Mouse (Mus musculus) cerebellum, postnatal 25 days (tissue): ENCODE measurements at regions not wholly inside any gene's neighbourhood (a gene's known extent, or its start where the extent isn't known, plus 50 kb on each side); places are given as distances from the start of the nearest gene placed in this dataset.
A peak's percentile ranks its signal among the peaks of the same experiment; 100 is the strongest.
"Not testable (repeated sequence)": the region's sequence is repeated elsewhere in the genome, so short reads cannot be mapped to it uniquely, and the experiment has no call there.

Experiments used
- DNase-seq, 2 experiments: peaks; one replicate each; pipeline ENCODE4 v3.0.0; 2021; ENCODE audit warnings: mixed read lengths in 2 of 2

- no peak for DNase-seq
Observed at GRCm38 (mm10) chr15:37100767-37101288, 93.3 kb upstream of the Zfp706 start.

GRCm38 (mm10) chr15:37099927-37100766 lies 92.6 kb upstream of the Zfp706 start:
- DNase-seq, result peak; percentile 76 to 82

GRCm38 (mm10) chr15:37099176-37099575 lies 91.6 kb upstream of the Zfp706 start:
- no peak for DNase-seq

DNA sequence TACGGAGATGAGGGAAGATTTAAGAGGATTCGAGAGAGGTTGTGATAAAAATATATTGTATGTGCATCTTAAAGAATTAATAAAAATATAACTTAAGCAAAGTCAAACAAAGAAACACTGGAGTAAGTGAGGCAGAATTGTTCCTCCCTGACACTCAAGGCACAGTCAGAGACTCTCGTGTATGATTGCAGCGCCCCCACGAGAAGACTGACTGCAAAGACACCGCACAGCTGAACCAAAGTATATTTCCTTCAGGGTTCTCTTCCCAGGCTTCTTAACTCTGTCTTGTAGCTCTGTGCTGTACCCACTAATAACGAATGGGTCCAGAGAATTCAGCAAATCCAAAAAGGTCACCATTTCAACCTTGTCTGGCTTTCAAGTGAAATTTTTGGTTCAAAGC lies 89.9 kb upstream of the Zfp706 start:
- no peak for DNase-seq

DNA sequence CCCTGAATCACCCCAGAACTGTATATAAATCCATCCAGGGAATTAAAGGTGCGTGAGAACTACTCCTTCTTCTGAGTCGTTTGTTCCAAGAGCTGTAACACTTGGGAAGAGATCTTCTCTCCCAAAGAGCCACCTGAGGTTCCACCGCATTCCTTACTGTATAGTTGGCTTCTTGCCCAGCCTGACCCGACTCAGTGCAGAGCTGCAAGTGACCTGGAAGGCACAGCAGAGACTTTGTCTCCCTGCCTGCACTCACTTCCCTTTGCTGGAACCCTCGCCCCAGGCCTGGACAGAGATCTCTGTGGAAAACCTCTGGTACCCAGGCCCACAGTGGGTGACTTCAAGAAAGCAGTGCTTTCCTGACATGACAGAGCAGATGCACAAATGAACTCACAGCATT lies 83.6 kb upstream of the Zfp706 start:
- not testable (repeated sequence) for DNase-seq

- no peak for DNase-seq
Observed at GRCm38 (mm10) chr15:37083726-37084125, 76.2 kb upstream of the Zfp706 start.

DNA sequence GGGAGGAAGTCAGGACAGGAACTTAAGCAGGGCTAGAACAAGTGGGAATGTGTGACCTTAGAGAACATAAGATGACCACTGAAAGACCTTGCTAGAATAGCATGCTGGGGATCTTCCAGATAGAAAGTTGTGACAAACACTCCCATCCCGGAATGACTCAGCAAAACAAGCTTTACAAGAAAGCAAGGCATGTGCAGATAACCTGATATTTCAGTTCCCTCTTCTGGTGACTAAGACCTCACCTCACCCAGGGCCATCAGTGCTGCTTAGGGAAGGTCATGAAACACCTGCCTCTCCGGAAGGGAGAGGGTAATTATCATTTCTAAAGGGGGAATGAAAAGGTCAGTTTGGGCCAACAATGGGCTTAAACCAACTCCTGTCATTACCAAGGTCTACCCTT lies 74.3 kb upstream of the Zfp706 start:
- no peak for DNase-seq

GRCm38 (mm10) chr15:37080931-37081330 lies 73.4 kb upstream of the Zfp706 start:
- no peak for DNase-seq

DNA sequence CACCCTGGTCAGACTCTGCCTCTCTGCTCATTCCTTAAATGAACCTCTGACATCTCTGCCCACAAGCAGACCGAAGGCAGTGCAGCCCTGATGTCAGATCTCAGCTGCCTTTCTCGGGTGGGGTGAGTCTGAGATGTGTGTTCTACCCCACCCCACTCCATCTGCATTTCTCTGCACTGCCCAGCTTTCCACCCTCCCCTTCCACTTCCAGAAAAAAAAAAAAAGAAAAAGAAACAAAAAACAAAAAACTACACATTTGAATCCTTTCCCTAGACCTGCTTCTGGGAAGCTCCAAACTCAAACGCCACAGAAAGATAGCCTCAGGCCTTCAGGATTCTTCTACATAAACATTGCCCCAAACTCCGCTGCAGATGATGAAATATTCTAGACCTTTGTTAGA lies 72.8 kb upstream of the Zfp706 start:
- DNase-seq, result no peak

DNA sequence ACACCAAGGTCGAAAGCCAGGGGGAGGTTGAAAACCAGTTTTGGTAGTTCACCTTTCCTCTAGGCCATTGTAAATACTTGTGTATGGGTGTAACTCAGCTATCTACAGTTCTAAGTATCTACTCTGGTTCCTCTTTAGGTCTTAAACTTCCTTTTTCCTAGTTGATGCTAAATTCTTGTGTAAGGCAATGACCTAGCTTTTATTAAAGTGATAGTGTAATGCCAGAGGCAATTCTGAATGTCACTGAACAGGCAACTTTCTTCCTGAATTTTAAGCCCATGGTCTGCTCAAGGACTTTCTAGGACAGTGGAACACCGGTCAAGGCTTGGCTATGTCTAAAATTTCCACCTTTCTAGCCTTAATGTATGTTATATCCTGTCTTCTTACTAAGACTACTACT lies 66.6 kb upstream of the Zfp706 start:
- DNase-seq, result not testable (repeated sequence)

DNA sequence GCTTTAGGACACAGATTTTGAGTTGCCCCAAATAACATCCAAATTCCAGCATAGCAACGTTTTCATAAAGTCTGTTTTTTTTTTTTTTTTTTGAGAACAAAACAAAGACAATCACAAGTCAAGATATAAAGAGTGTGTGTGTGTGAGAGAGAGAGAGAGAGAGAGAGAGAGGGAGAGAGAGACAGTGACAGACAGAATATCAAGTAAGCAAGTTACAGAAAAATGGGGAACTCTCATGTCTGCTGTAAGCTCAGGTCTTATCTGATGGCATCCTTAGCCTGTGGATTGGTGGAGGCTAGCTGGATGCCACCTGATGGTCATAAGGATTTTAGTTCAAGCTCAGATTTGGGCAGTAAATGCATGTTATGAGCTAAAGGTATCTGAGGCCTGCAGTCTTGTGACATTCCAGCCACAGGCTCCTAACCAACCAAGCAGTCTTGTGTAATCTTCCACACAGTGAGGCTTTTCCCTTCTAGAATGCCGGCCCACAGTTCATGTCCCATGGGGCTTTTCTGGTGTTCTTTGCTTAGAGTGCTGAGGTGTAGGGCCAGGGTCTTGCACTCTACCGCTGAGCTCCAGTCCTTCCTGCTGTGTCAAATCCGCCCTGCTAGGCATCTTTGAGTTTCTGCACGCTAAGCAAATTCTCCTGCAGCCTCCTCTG lies 64.8 kb upstream of the Zfp706 start:
- no peak for DNase-seq

DNA sequence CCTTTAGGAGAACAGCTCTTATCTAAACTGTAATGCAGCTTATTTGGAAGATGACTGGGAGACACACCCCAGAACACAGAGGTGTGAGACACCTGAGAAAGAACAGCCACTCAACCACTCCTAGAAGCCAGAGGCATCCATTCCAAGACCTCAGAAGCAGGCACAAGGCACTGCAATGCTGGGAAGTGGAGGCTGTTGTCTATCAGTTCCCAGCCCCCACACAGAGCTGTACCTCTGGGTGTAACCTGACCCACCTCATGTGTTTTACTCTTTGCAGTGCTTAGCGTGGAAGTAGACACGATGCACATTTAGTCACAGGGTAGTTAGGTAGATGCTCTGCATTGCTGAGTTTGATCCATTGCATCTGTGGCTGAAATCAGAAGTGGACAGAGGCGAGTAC lies 62.6 kb upstream of the Zfp706 start:
- no peak for DNase-seq

GRCm38 (mm10) chr15:37067326-37067725 lies 59.8 kb upstream of the Zfp706 start:
- no peak for DNase-seq

- DNase-seq, result no peak
Observed at GRCm38 (mm10) chr15:37065926-37066550, 58.5 kb upstream of the Zfp706 start.

- no peak for DNase-seq
Observed at GRCm38 (mm10) chr15:37065408-37065807, 57.8 kb upstream of the Zfp706 start.

DNA sequence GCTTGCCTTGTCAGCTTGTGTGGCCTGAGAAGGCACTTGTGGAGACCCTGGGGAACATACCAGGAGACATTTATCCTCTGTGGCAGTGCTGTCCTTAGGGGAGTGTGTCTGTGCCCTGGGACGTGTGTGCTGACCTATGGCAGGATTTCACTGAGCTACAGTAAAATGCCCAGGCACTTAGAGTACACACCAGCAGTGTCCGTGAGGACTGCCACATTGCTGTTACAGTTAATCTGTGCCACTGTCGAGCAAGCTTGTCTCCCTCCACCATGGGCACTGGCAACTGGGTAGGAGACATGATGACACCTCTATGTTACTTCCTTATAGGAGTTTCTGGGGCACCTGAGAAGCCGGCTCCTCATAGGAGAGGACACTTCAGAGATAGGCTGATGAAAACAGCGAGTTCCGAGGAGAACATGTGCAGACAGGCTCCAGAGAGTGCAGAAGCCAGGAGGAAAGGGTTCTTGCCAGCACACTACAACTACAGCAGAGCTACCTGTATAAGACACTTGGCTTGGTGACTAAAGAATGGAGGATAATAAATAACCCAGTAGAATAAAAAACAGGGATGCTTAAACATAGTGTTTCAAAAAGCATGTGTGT lies 56.3 kb upstream of the Zfp706 start:
- DNase-seq, result no peak

DNA sequence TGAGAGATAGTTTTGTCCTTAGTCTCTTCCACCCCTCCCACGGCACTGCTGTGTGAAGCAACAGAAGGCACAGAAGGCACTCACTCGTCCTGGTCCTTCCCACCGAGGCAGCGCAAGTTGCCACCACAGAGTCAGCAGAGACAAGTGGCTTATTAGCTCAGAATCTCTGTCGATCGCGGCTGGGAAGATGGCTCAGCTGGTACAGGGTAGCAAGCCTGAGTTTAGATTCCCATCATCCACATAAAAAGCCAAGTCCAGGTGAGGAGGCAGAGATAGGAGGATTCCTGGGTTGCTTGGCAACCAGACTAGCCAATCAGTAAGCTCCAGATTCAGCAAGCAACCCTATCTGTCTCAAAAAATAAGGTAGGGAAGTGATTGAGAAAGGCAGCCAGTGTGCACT lies 55.0 kb upstream of the Zfp706 start:
- no peak for DNase-seq

GRCm38 (mm10) chr15:37061501-37061900 lies 53.9 kb upstream of the Zfp706 start:
- DNase-seq, result no peak

DNA sequence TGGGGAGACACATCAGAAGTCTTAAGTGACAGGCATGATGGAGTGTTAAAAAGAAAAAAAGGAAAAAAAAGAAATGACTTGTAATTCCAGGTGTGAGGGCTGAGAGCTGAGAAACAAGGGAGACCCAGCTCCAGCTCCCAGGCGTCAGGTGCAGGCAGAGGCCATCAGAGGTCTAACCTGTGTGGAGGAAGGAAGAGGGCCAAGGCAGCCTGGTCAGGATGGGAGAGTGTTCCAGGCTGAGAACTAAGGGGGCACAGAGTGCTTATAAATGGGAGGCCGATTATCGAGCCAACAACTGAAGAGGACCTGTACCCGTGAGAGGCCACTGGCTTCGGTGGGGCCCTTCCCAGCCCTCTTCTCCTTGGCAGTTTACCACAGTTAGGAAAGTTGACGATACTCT lies 53.3 kb upstream of the Zfp706 start:
- no peak for DNase-seq
